Mouse (Mus musculus) limb, embryonic 11.5 days (tissue): ENCODE measurements around the gene Dab1. TPM values are rescaled to one million over a fixed set of nuclear protein-coding genes. Genes with fewer than 3 reads are reported as not detected.

Experiments
- ATAC-seq: fragments of 200-750 bp; cut with Nextera tagmentation; 2 replicates; pipeline ENCODE4 v1.8.0; 2017; ENCODE audit warnings: low read depth; ENCODE audit not compliant: insufficient number of reproducible peaks, low FRiP score, low TSS enrichment
- DNase-seq: peaks from one replicate; pipeline ENCODE4 v3.0.0-alpha.2; 2015; ENCODE audit warnings: low spot score
- H3K27ac ChIP-seq: fragments of 300-500 bp; sonication (generic); replicated peaks from 2 replicates; pipeline ENCODE4 v1.5.1; 2014; ENCODE audit warnings: low read depth, mild to moderate bottlenecking, low read length
- H3K27me3 ChIP-seq: fragments of 300-500 bp; sonication (generic); 2 replicates; pipeline ENCODE4 v1.6.1; 2014; ENCODE audit warnings: mild to moderate bottlenecking, low read length, mixed read lengths; ENCODE audit not compliant: control insufficient read depth, insufficient read depth
- H3K36me3 ChIP-seq: fragments of 300-500 bp; sonication (generic); 2 replicates; pipeline ENCODE4 v1.6.1; 2014; ENCODE audit warnings: mild to moderate bottlenecking, low read length, moderate library complexity, mixed read lengths; ENCODE audit not compliant: control insufficient read depth, insufficient read depth
- H3K4me1 ChIP-seq: fragments of 300-500 bp; sonication (generic); 2 replicates; pipeline ENCODE4 v1.6.1; 2014; ENCODE audit warnings: low read length, mixed read lengths; ENCODE audit not compliant: control insufficient read depth, insufficient read depth
- H3K4me2 ChIP-seq: fragments of 300-500 bp; sonication (generic); 2 replicates; pipeline ENCODE4 v1.6.1; 2014; ENCODE audit warnings: low read depth, mild to moderate bottlenecking, moderate library complexity; ENCODE audit not compliant: severe bottlenecking
- H3K4me3 ChIP-seq: fragments of 300-500 bp; sonication (generic); 2 replicates; pipeline ENCODE4 v1.5.1; 2014; ENCODE audit warnings: low read depth, low read length
- H3K9ac ChIP-seq: fragments of 300-500 bp; sonication (generic); 2 replicates; pipeline ENCODE4 v1.6.1; 2014; ENCODE audit warnings: mild to moderate bottlenecking, low read length
- H3K9me3 ChIP-seq: fragments of 300-500 bp; sonication (generic); 2 replicates; pipeline ENCODE4 v1.6.1; 2016; ENCODE audit warnings: low read length; ENCODE audit not compliant: control insufficient read depth
- WGBS: fragments of 180-500 bp; shearing (Covaris S2); extraction: QIAGEN DNeasy Blood & Tissue Kit; methylation state at CpG from one replicate; pipeline ENCODE4 v1.1.7; 2014; 5-methylcytosine and 5-hydroxymethylcytosine counted together
- polyA plus RNA-seq: library from polyadenylated mRNA; unstranded; fragments of >200 nt; fragmentation: Nextera tagmentation; extraction: Ambion mirVana; gene quantifications from 2 replicates; pipeline ENCODE4 v1.2.1, GENCODE M21; 2014

Gene Dab1
- polyA plus RNA-seq, 1 experiment from 2014 or later: 17.1 TPM

DNA sequence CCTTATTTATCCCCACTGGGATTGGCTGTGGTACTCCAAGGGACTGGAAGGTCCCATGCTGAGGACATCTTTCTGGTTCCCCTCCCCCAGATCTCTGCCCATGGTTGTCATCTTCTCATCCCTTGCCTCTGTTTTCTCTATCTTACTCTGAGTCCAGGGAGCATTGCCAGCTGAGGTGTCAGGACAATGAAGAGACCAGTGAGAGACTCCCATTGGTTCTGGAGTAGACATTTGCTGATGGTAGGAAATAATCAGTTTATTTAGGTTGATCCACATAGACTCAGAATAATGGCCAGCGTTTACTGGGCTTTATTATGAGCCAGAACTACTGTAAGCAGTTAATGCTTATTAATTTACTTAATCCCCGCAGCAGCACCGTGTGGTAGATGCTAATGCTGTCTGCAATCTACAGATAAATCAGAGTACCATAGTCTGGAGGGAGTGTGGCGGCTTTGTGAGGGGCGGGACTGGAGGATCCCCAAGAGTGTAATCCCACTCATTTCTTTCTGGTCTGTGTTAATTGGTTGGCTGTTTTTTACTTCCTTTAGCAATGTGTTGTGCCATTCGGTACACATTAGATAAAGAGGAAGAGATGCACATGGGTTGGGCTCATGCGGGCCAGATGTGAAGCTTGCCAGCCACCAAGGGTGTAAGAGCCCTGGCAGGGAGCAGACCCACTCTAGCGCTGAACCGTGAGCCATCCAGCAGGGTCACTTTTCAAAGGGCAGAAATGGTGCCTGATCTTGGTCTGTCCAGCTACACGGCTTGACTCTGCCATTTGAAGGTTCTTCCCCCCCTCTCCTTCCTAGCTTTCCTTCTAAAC, 824.0 kb downstream of the Dab1 start:
- Histone ChIP-seq H3K9ac (no peak overlapping the region), H3K4me2 (no peak overlapping the region), H3K4me1 (peaks cover under 1% of the 10 kb centered on the region; the same call in 1 of the 2 replicates), H3K9me3 (no peaks in the 10 kb centered on the region), H3K27me3 (no peaks in the 10 kb centered on the region), H3K36me3 (no peaks in the 10 kb centered on the region), H3K4me3 (no peak overlapping the region), H3K27ac (no peak overlapping the region)
- DNase-seq: no peak
- no peak for ATAC-seq
- 63% methylated on average over 10 of the region's 10 CpGs for WGBS

DNA sequence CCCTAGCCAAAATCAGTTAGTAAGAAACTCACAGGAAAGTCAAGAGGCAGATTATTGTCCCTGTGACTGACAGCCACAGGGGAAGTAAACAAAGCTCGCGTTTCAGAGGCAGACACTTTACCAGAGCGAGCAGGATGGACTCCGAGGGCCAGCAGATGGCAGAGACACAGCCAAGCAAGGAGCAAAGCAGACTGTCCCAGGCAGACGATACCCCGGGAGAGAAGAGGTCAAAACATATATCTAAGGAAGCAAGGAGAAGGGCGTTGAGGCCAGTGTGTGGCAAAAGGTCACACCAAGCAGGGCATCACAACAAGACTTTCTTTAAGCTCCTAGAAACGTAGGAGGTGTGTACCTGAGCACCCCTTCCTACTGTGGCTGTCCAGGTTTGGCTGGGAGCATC, 824.6 kb downstream of the Dab1 start:
- ATAC-seq (no peak), DNase-seq (no peak)
- H3K9me3 ChIP-seq: no peaks in the 10 kb centered on the region
- H3K27me3 ChIP-seq: no peaks in the 10 kb centered on the region
- H3K4me3 ChIP-seq: no peak overlapping the region
- no peak overlapping the region for H3K4me2 ChIP-seq
- H3K27ac ChIP-seq: no peak overlapping the region
- no peaks in the 10 kb centered on the region for H3K4me1 ChIP-seq
- no peak overlapping the region for H3K9ac ChIP-seq
- H3K36me3 ChIP-seq: no peaks in the 10 kb centered on the region
- WGBS: 33% methylated on average over 8 of the region's 8 CpGs

DNA sequence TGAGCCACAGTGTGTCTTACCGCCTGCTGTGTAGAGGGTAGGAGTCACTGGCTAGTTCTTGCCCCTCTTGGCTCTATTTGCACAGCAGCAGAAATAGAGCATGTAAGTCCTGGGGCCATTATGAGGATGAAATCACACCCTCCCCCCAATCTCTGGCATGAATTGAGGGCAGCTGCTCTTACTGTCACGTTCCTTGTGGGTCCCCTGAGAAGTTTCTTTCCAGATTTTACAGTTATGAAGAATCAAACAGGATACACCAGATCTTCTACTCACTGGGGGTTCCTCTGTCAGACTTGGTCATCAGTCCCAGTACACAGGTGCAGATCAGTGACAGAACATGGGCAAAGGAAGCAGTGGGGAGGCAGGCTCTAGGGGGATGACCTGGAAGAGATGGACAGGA, 825.8 kb downstream of the Dab1 start:
- no peak overlapping the region for H3K9ac ChIP-seq
- no peak overlapping the region for H3K4me3 ChIP-seq
- no peak for ATAC-seq
- no peaks in the 10 kb centered on the region for H3K27me3 ChIP-seq
- no peaks in the 10 kb centered on the region for H3K4me1 ChIP-seq
- 81% methylated on average over 2 of the region's 2 CpGs for WGBS
- no peak overlapping the region for H3K27ac ChIP-seq
- no peaks in the 10 kb centered on the region for H3K36me3 ChIP-seq
- H3K9me3 ChIP-seq: no peaks in the 10 kb centered on the region
- no peak for DNase-seq
- no peak overlapping the region for H3K4me2 ChIP-seq

DNA sequence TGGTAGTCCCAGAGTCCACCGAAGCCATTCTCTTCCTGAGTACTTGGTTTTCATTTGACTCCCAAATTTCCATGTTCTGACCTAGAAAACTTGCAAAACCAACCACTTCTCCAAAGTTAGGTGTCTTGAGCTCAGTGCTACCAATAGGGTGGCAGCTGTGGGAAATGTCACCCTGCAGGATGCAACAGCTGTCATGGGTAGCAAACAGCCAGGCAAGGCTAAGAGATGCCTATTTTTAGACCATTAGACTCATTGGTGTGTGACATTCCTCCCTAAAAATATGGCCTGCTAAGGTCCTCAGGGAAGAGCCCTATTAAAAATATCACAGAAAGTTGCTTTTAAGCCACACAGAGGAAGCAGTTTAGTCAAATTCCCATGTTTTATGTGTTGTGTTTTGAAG, 829.0 kb downstream of the Dab1 start:
- DNase-seq (no peak), ATAC-seq (no peak)
- Histone ChIP-seq H3K27me3 (no peaks in the 10 kb centered on the region), H3K4me2 (no peak overlapping the region), H3K36me3 (no peaks in the 10 kb centered on the region), H3K9me3 (no peaks in the 10 kb centered on the region), H3K4me3 (no peak overlapping the region), H3K9ac (no peak overlapping the region), H3K27ac (no peak overlapping the region), H3K4me1 (no peaks in the 10 kb centered on the region)
- WGBS: 88% methylated on average over 1 of the region's 1 CpGs

DNA sequence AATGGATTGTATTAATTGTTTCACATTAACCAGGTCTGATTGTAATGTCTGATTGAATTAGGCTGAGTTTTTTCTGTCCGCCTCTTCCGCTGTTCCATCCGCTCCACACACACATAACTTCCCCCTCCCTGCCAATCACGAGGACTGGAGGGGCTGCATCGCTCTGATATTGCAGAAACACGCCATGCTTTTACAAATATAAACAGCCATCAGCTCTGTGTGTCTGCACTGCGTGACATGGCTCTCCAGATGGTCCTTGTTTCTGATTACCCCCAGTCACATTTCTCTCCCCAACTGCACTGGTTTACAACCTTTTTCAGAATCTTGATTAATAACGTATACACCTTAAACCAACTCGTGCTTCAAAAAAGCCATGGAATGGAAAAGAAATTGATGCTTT, 831.5 kb downstream of the Dab1 start:
- DNase-seq (no peak), ATAC-seq (no peak)
- Histone ChIP-seq H3K9ac (no peak overlapping the region), H3K36me3 (no peaks in the 10 kb centered on the region), H3K4me1 (no peaks in the 10 kb centered on the region), H3K4me3 (no peak overlapping the region), H3K27ac (no peak overlapping the region), H3K9me3 (no peaks in the 10 kb centered on the region), H3K4me2 (no peak overlapping the region), H3K27me3 (no peaks in the 10 kb centered on the region)
- 63% methylated on average over 9 of the region's 9 CpGs for WGBS

DNA sequence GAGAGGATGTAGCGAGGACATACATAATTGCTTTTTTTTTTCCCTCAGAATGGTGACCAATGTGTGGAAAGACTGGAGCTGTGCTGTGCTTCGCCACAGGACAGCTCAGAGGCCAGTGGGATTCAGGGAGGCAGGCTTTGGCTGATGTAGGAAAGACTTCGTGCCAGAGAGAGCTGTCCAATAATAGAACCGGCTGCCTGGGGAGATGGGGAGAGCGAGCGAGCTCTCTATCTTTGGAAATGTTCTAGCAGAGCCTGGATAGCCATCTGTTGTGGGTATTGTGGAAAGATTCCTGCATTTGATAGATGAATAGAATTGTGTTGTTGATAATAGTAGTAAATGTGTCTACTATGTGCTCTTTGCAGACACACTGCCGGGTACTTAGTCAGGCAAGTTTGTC, 833.4 kb downstream of the Dab1 start:
- WGBS: 77% methylated on average over 7 of the region's 7 CpGs
- Histone ChIP-seq H3K4me1 (no peaks in the 10 kb centered on the region), H3K9me3 (no peaks in the 10 kb centered on the region), H3K4me3 (no peak overlapping the region), H3K27me3 (no peaks in the 10 kb centered on the region), H3K36me3 (no peaks in the 10 kb centered on the region), H3K4me2 (no peak overlapping the region), H3K9ac (no peak overlapping the region), H3K27ac (no peak overlapping the region)
- DNase-seq (no peak), ATAC-seq (no peak)

DNA sequence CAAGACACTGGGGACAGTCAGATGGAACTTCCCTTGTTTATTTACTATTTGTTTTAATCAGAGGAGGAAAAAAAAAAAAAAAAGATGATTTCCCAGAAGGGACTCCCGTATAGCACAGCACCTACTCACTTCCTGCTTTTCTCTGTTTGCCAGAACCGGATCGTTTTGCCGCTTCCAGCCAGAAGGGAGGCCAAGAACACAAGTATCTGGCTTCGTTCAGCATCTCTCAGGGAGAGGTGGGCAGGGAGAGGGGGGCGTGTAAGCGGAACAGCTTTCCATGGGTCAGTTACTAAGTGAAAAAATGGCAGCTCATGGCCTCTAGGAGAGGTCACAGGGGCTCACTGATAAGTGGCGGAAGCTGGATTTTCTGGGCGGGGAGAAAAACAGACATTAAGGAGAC, 836.0 kb downstream of the Dab1 start:
- no peaks in the 10 kb centered on the region for H3K4me1 ChIP-seq
- DNase-seq (no peak), ATAC-seq (no peak)
- H3K4me3 ChIP-seq: no peak overlapping the region
- 66% methylated on average over 9 of the region's 9 CpGs for WGBS
- no peak overlapping the region for H3K27ac ChIP-seq
- no peak overlapping the region for H3K9ac ChIP-seq
- no peaks in the 10 kb centered on the region for H3K27me3 ChIP-seq
- H3K36me3 ChIP-seq: no peaks in the 10 kb centered on the region
- H3K4me2 ChIP-seq: no peak overlapping the region
- no peaks in the 10 kb centered on the region for H3K9me3 ChIP-seq

DNA sequence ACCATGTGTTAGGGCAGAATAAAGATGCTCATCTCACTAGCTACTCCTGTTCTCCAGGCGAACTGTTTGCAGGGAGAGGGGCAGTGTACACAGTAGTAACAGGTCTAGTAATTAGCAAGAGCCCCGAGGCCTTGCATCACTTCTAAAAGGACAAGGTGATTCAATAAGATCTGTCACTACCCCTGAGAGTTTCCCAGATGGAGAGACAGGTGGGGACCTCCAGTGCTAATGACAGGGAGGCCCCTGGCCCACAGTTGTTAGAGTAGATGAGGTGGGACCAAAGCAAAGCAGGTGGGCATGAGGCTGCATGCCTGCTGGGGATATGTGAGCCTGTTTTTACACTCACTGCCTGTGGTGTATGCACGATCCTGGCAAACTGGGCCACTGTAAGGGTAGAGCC, 836.6 kb downstream of the Dab1 start:
- Histone ChIP-seq H3K4me2 (no peak overlapping the region), H3K9ac (no peak overlapping the region), H3K4me1 (no peaks in the 10 kb centered on the region), H3K9me3 (no peaks in the 10 kb centered on the region), H3K27ac (no peak overlapping the region), H3K4me3 (no peak overlapping the region), H3K36me3 (no peaks in the 10 kb centered on the region), H3K27me3 (no peaks in the 10 kb centered on the region)
- no peak for ATAC-seq
- WGBS: 66% methylated on average over 3 of the region's 3 CpGs
- DNase-seq: no peak
